Mouse (Mus musculus) kidney, embryonic 16.5 days (tissue): Measurements from ENCODE around the gene Hcrt. TPM values are rescaled to one million over a fixed set of nuclear protein-coding genes. Genes with fewer than 3 reads are reported as not detected.

Experiments used
- ATAC-seq: fragments of 200-750 bp; cut with Nextera tagmentation; 2 replicates; pipeline ENCODE4 v1.8.0; 2017; ENCODE audit warnings: moderate TSS enrichment; ENCODE audit not compliant: low FRiP score, low TSS enrichment
- H3K27ac ChIP-seq: fragments of 300-500 bp; sonication (generic); 2 replicates; pipeline ENCODE4 v1.5.1; 2014; ENCODE audit warnings: low read length
- H3K27me3 ChIP-seq: fragments of 300-500 bp; sonication (generic); 2 replicates; pipeline ENCODE4 v1.6.1; 2014; ENCODE audit warnings: low read length, control low read depth, mixed read lengths; ENCODE audit not compliant: insufficient read depth
- H3K36me3 ChIP-seq: fragments of 300-500 bp; sonication (generic); 2 replicates; pipeline ENCODE4 v1.6.1; 2014; ENCODE audit warnings: low read length, control low read depth, mixed read lengths; ENCODE audit not compliant: insufficient read depth
- H3K4me1 ChIP-seq: fragments of 300-500 bp; sonication (generic); 2 replicates; pipeline ENCODE4 v1.6.1; 2014; ENCODE audit warnings: low read length, control low read depth, mixed read lengths; ENCODE audit not compliant: insufficient read depth
- H3K4me2 ChIP-seq: fragments of 300-500 bp; sonication (generic); replicated peaks from 2 replicates; pipeline ENCODE4 v1.6.1; 2014; ENCODE audit warnings: low read depth, low read length
- H3K4me3 ChIP-seq: fragments of 300-500 bp; sonication (generic); 2 replicates; pipeline ENCODE4 v1.5.1; 2014; ENCODE audit warnings: mild to moderate bottlenecking, low read length
- H3K9ac ChIP-seq: fragments of 300-500 bp; sonication (generic); replicated peaks from 2 replicates; pipeline ENCODE4 v1.6.1; 2014; ENCODE audit warnings: low read length
- H3K9me3 ChIP-seq: fragments of 300-500 bp; sonication (generic); 2 replicates; pipeline ENCODE4 v1.6.1; 2016; ENCODE audit warnings: low read length, control low read depth
- WGBS: fragments of 180-500 bp; shearing (Covaris S2); extraction: QIAGEN DNeasy Blood & Tissue Kit; methylation state at CpG from one replicate; pipeline ENCODE4 v1.1.7; 2014; 5-methylcytosine and 5-hydroxymethylcytosine counted together
- polyA plus RNA-seq: library from polyadenylated mRNA; unstranded; fragments of >200 nt; fragmentation: Nextera tagmentation; extraction: Ambion mirVana; gene quantifications from 2 replicates; pipeline ENCODE4 v1.2.1, GENCODE M21; 2015

The Hcrt gene
- not detected in 2 replicates for polyA plus RNA-seq

GRCm38 (mm10) chr11:100762831-100763230 lies at the start of gene Hcrt:
Gene Hcrt (minus strand): TSS chr11:100762931.
- 77% methylated on average over 7 of the region's 7 CpGs for WGBS

GRCm38 (mm10) chr11:100811132-100811531 lies 48.4 kb upstream of the Hcrt start:
- WGBS = 78% methylated on average over 2 of the region's 2 CpGs
- H3K27ac ChIP-seq = peak overlapping the region; percentile 39; the same call in 1 of the 2 replicates

More at GRCm38 (mm10) chr11:100762831-100763230, at the start of gene Hcrt:
- Histone ChIP-seq H3K4me2 (peak within 1 kb of the TSS; percentile 83), H3K4me1 (peaks cover 12% of the 10 kb centered on the region), H3K9ac (peak within 1 kb of the TSS; percentile 59), H3K36me3 (no peaks in the 10 kb centered on the region), H3K9me3 (no peaks in the 10 kb centered on the region), H3K27ac (no peak within 1 kb of the TSS), H3K27me3 (peaks cover 30% of the 10 kb centered on the region), H3K4me3 (peak within 1 kb of the TSS; percentile 53)
- ATAC-seq = no peak

GRCm38 (mm10) chr11:100810516-100810915 lies 47.8 kb upstream of the Hcrt start:
- H3K27ac ChIP-seq = peak overlapping the region; percentile 39
- 33% methylated on average over 9 of the region's 9 CpGs for WGBS
- H3K9me3 ChIP-seq = 0 out of 2 replicates have a peak, but pooled peaks cover 3% of the 10 kb centered on the region
- ATAC-seq = peak; percentile 89
- no peaks in the 10 kb centered on the region for H3K27me3 ChIP-seq
- H3K9ac ChIP-seq = no peak overlapping the region
- H3K4me2 ChIP-seq = peak overlapping the region; percentile 16; the same call in 1 of the 2 replicates
- H3K36me3 ChIP-seq = no peaks in the 10 kb centered on the region; the same call in 1 of the 2 replicates
- peaks cover 17% of the 10 kb centered on the region for H3K4me1 ChIP-seq
- no peak overlapping the region for H3K4me3 ChIP-seq

More at GRCm38 (mm10) chr11:100811132-100811531, 48.4 kb upstream of the Hcrt start:
- Histone ChIP-seq H3K9me3 (0 out of 2 replicates have a peak, but pooled peaks cover 3% of the 10 kb centered on the region), H3K4me2 (no peak overlapping the region), H3K27me3 (no peaks in the 10 kb centered on the region), H3K4me1 (peaks cover 17% of the 10 kb centered on the region), H3K4me3 (no peak overlapping the region), H3K36me3 (no peaks in the 10 kb centered on the region; the same call in 1 of the 2 replicates), H3K9ac (no peak overlapping the region)
- no peak for ATAC-seq

- Histone ChIP-seq H3K4me3 (no peak overlapping the region), H3K9ac (no peak overlapping the region), H3K9me3 (peaks cover 3% of the 10 kb centered on the region; the same call in 1 of the 2 replicates), H3K27ac (no peak overlapping the region), H3K4me1 (peaks cover 8% of the 10 kb centered on the region), H3K36me3 (peaks cover 27% of the 10 kb centered on the region), H3K27me3 (no peaks in the 10 kb centered on the region), H3K4me2 (no peak overlapping the region)
- ATAC-seq = no peak
- 72% methylated on average over 20 of the region's 20 CpGs for WGBS
Observed at GRCm38 (mm10) chr11:100806380-100807305, 43.9 kb upstream of the Hcrt start.

GRCm38 (mm10) chr11:100805535-100805934 lies 42.8 kb upstream of the Hcrt start:
- no peak overlapping the region for H3K27ac ChIP-seq
- 61% methylated on average over 7 of the region's 7 CpGs for WGBS
- ATAC-seq = no peak
- no peaks in the 10 kb centered on the region for H3K27me3 ChIP-seq
- H3K9ac ChIP-seq = no peak overlapping the region
- H3K36me3 ChIP-seq = peaks cover 33% of the 10 kb centered on the region
- peaks cover 3% of the 10 kb centered on the region; the same call in 1 of the 2 replicates for H3K4me1 ChIP-seq
- peaks cover 3% of the 10 kb centered on the region; the same call in 1 of the 2 replicates for H3K9me3 ChIP-seq
- H3K4me3 ChIP-seq = no peak overlapping the region
- H3K4me2 ChIP-seq = no peak overlapping the region

GRCm38 (mm10) chr11:100804409-100804808 lies 41.7 kb upstream of the Hcrt start:
- H3K4me2 ChIP-seq = no peak overlapping the region

GRCm38 (mm10) chr11:100799426-100799825 lies 36.7 kb upstream of the Hcrt start:
- H3K27ac ChIP-seq = no peak overlapping the region
- H3K27me3 ChIP-seq = no peaks in the 10 kb centered on the region
- peaks cover 3% of the 10 kb centered on the region; the same call in 1 of the 2 replicates for H3K9me3 ChIP-seq
- no peak overlapping the region for H3K4me2 ChIP-seq
- H3K9ac ChIP-seq = no peak overlapping the region
- peaks cover 32% of the 10 kb centered on the region for H3K36me3 ChIP-seq
- ATAC-seq = no peak
- H3K4me3 ChIP-seq = no peak overlapping the region
- 42% methylated on average over 5 of the region's 5 CpGs for WGBS
- 0 out of 2 replicates have a peak, but pooled peaks cover 6% of the 10 kb centered on the region for H3K4me1 ChIP-seq

More at GRCm38 (mm10) chr11:100804409-100804808, 41.7 kb upstream of the Hcrt start:
- Histone ChIP-seq H3K36me3 (peaks cover 33% of the 10 kb centered on the region), H3K27me3 (no peaks in the 10 kb centered on the region), H3K9me3 (peaks cover 3% of the 10 kb centered on the region; the same call in 1 of the 2 replicates), H3K4me1 (0 out of 2 replicates have a peak, but pooled peaks cover 5% of the 10 kb centered on the region), H3K4me3 (no peak overlapping the region), H3K27ac (no peak overlapping the region), H3K9ac (no peak overlapping the region)
- 95% methylated on average over 10 of the region's 10 CpGs for WGBS
- ATAC-seq = no peak

GRCm38 (mm10) chr11:100796585-100796984 lies 33.9 kb upstream of the Hcrt start:
- Histone ChIP-seq H3K4me1 (0 out of 2 replicates have a peak, but pooled peaks cover 6% of the 10 kb centered on the region), H3K4me3 (no peak overlapping the region), H3K27me3 (no peaks in the 10 kb centered on the region), H3K27ac (no peak overlapping the region), H3K9ac (no peak overlapping the region), H3K36me3 (peaks cover 11% of the 10 kb centered on the region; the same call in 1 of the 2 replicates), H3K9me3 (no peaks in the 10 kb centered on the region), H3K4me2 (no peak overlapping the region)
- 72% methylated on average over 8 of the region's 8 CpGs for WGBS
- ATAC-seq = no peak

GRCm38 (mm10) chr11:100795386-100795785 lies 32.7 kb upstream of the Hcrt start:
- WGBS = 92% methylated on average over 2 of the region's 2 CpGs

More at GRCm38 (mm10) chr11:100795386-100795785, 32.7 kb upstream of the Hcrt start:
- Histone ChIP-seq H3K27me3 (no peaks in the 10 kb centered on the region), H3K4me2 (no peak overlapping the region), H3K36me3 (peaks cover 11% of the 10 kb centered on the region; the same call in 1 of the 2 replicates), H3K27ac (no peak overlapping the region), H3K4me3 (no peak overlapping the region), H3K4me1 (0 out of 2 replicates have a peak, but pooled peaks cover 6% of the 10 kb centered on the region), H3K9me3 (no peaks in the 10 kb centered on the region), H3K9ac (no peak overlapping the region)
- ATAC-seq = no peak
